Mouse (Mus musculus) limb, embryonic 12.5 days (tissue): ENCODE data around the gene Sh3pxd2a. TPM values are rescaled to one million over a fixed set of nuclear protein-coding genes. Genes with fewer than 3 reads are reported as not detected.

Experiments
- ATAC-seq: fragments of 200-750 bp; cut with Nextera tagmentation; 2 replicates; pipeline ENCODE4 v1.8.0; 2017; ENCODE audit warnings: low read depth, moderate TSS enrichment; ENCODE audit not compliant: insufficient number of reproducible peaks, insufficient read depth, low FRiP score, low TSS enrichment
- H3K27ac ChIP-seq: fragments of 300-500 bp; sonication (generic); 2 replicates; pipeline ENCODE4 v1.5.1; 2016; ENCODE audit warnings: mild to moderate bottlenecking, moderate library complexity
- H3K27me3 ChIP-seq: fragments of 300-500 bp; sonication (generic); 2 replicates; pipeline ENCODE4 v1.6.1; 2016; ENCODE audit warnings: mild to moderate bottlenecking, moderate library complexity
- H3K36me3 ChIP-seq: fragments of 300-500 bp; sonication (generic); 2 replicates; pipeline ENCODE4 v1.6.1; 2016; ENCODE audit warnings: mild to moderate bottlenecking, moderate library complexity
- H3K4me1 ChIP-seq: fragments of 300-500 bp; sonication (generic); replicated peaks from 2 replicates; pipeline ENCODE4 v1.6.1; 2016
- H3K4me2 ChIP-seq: fragments of 300-500 bp; sonication (generic); 2 replicates; pipeline ENCODE4 v1.6.1; 2016; ENCODE audit warnings: mild to moderate bottlenecking, moderate library complexity
- H3K4me3 ChIP-seq: fragments of 300-500 bp; sonication (generic); replicated peaks from 2 replicates; pipeline ENCODE4 v1.5.1; 2016; ENCODE audit warnings: mild to moderate bottlenecking
- H3K9ac ChIP-seq: fragments of 300-500 bp; sonication (generic); replicated peaks from 2 replicates; pipeline ENCODE4 v1.6.1; 2016; ENCODE audit warnings: mild to moderate bottlenecking, moderate library complexity
- H3K9me3 ChIP-seq: fragments of 300-500 bp; sonication (generic); 2 replicates; pipeline ENCODE4 v1.6.1; 2016; ENCODE audit warnings: mild to moderate bottlenecking, moderate library complexity
- WGBS: fragments of 180-500 bp; shearing (Covaris S2); methylation state at CpG from one replicate; pipeline ENCODE4 v1.1.7; 2016; 5-methylcytosine and 5-hydroxymethylcytosine counted together
- polyA plus RNA-seq: library from polyadenylated mRNA; unstranded; fragments of >200 nt; fragmentation: Nextera tagmentation; extraction: Ambion mirVana; gene quantifications from 2 replicates; pipeline ENCODE4 v1.2.1, GENCODE M21; 2016

Sh3pxd2a gene
- polyA plus RNA-seq, 1 experiment from 2014 or later, result 7.7 TPM

DNA sequence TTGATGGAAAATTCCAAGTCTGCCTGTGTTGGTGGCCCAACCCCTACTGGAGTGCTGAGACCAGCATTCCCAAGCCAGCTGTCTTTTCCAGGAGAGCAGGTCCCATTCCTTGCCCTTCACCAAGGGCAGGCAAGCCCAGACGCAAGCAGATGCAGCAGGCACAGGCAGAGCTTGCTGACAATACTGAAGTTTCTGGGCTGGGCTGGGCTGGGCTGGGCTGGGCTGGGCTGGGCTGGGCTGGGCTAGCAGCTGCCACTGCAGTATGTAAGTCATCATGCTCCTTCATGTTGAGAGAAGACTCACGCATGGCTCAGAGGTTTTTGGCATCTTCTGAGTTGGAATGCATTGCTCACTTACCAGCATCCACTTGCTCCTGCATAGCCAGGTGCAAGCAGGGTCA, 27.7 kb upstream of the Sh3pxd2a start:
- no peak overlapping the region for H3K4me3 ChIP-seq
- peaks cover 3% of the 10 kb centered on the region; the same call in 1 of the 2 replicates for H3K9me3 ChIP-seq
- H3K36me3 ChIP-seq, result no peaks in the 10 kb centered on the region
- ATAC-seq, result no peak
- H3K4me2 ChIP-seq, result no peak overlapping the region
- no peak overlapping the region for H3K9ac ChIP-seq
- peaks cover 6% of the 10 kb centered on the region; the same call in 1 of the 2 replicates for H3K4me1 ChIP-seq
- WGBS, result 75% methylated on average over 2 of the region's 2 CpGs
- H3K27ac ChIP-seq, result no peak overlapping the region
- no peaks in the 10 kb centered on the region for H3K27me3 ChIP-seq

DNA sequence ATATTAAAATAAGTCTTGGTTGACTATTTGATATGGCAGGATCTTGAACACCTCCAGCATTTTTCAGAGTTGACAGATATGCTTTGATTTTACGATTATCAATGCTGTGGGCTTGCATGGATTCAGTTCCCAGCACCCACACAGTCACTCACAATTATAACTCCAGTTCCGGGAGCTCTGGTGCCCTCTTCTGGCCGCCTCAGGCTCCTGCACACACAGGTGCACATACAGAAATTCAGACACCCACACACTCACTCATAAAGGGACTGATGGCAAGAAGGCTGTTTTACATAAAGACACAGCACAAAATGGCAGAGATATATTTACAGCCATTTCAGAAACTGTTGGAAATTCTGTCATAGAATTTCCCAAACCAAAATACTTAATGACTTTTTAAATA, 25.0 kb upstream of the Sh3pxd2a start:
- no peak for ATAC-seq
- 0 out of 2 replicates have a peak, but pooled peaks cover 2% of the 10 kb centered on the region for H3K27me3 ChIP-seq
- peaks cover 11% of the 10 kb centered on the region for H3K4me1 ChIP-seq
- H3K4me3 ChIP-seq, result no peak overlapping the region
- WGBS, result 88% methylated on average over 3 of the region's 3 CpGs
- H3K27ac ChIP-seq, result no peak overlapping the region
- peaks cover 3% of the 10 kb centered on the region; the same call in 1 of the 2 replicates for H3K9me3 ChIP-seq
- H3K36me3 ChIP-seq, result no peaks in the 10 kb centered on the region
- no peak overlapping the region for H3K4me2 ChIP-seq
- H3K9ac ChIP-seq, result no peak overlapping the region

DNA sequence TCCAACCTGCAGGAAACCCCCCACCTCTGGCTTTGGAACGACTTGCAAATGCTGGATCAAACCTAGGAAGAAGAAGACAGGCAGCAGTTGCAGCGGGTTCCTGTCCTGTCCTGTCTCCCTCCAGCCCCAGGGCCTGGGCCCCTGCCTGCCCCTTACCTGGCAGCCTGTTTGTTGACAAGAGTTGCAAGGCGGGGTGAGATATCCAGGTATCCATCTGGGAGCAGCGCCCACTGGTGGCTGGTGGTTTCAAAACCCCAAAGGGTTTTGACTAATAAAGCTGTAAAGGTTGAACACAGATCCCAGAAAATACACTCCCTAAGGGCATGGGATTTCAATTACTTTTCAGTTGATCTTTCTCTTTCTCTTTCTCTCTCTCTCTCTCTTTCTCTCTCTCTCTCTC, 24.0 kb upstream of the Sh3pxd2a start:
- ATAC-seq, result no peak
- Histone ChIP-seq H3K9ac (no peak overlapping the region), H3K4me2 (no peak overlapping the region), H3K27me3 (0 out of 2 replicates have a peak, but pooled peaks cover 3% of the 10 kb centered on the region), H3K9me3 (peaks cover 3% of the 10 kb centered on the region; the same call in 1 of the 2 replicates), H3K4me1 (peaks cover 6% of the 10 kb centered on the region), H3K36me3 (no peaks in the 10 kb centered on the region), H3K4me3 (no peak overlapping the region), H3K27ac (no peak overlapping the region)
- WGBS, result 31% methylated on average over 4 of the region's 4 CpGs

DNA sequence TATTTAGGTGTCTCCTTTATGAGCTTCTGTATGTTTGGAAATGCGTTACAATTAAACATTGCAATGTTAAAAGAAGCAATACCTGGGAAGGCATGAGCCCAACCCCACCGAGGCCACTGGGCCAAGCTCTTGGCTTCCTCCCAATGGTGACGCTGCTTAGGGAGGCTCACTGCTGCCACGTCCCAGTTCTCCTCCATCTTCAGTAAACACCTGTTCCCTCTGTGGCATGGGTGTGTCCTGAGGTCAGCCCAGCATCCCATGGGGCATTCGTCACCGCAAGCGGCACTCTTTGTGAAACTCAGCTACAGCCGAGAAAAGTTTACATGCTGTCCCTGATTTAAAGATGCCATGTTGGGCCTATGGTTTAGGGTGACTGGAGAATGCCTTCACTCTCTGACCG, 23.4 kb upstream of the Sh3pxd2a start:
- 82% methylated on average over 9 of the region's 9 CpGs for WGBS
- Histone ChIP-seq H3K9ac (no peak overlapping the region), H3K4me3 (no peak overlapping the region), H3K27me3 (0 out of 2 replicates have a peak, but pooled peaks cover 3% of the 10 kb centered on the region), H3K4me1 (peaks cover 6% of the 10 kb centered on the region), H3K27ac (no peak overlapping the region), H3K4me2 (no peak overlapping the region), H3K9me3 (peaks cover 3% of the 10 kb centered on the region; the same call in 1 of the 2 replicates), H3K36me3 (no peaks in the 10 kb centered on the region)
- no peak for ATAC-seq

DNA sequence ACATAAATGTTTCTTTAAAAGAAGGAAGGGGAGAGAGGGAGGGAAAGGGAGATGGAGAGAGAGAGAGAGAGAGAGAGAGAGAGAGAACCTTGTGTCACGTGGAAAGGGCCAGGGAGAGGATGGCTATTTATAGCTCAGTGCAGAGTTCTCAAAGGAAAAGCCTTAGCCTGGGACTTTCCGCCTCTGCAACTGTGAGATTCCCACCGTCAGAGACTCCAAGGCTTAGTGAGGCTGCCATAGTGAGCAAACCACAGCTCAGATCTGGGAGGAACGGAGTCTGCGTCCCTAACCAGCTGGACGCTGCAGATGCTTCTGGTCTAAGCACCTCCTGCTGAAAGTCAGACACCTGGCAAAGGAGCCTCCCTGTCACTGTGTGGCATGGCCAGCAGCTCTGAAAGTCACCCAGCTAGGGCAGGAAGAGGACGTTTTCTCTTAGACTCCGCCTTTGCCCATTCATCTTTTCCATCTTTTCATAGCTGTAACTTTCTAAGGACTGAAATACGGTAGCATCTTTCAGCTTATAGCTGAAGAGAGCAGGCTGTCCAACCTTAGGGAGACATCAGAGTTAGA, 21.9 kb upstream of the Sh3pxd2a start:
- Histone ChIP-seq H3K27me3 (0 out of 2 replicates have a peak, but pooled peaks cover 3% of the 10 kb centered on the region), H3K4me3 (no peak overlapping the region), H3K9ac (peak overlapping the region; percentile 37), H3K4me1 (peaks cover 6% of the 10 kb centered on the region), H3K9me3 (peaks cover 9% of the 10 kb centered on the region; the same call in 1 of the 2 replicates), H3K4me2 (no peak overlapping the region), H3K27ac (no peak overlapping the region; the same call in 1 of the 2 replicates), H3K36me3 (no peaks in the 10 kb centered on the region)
- ATAC-seq, result no peak
- 37% methylated on average over 9 of the region's 9 CpGs for WGBS

GRCm38 (mm10) chr19:47484110-47484509, 19.9 kb upstream of the Sh3pxd2a start:
- Histone ChIP-seq H3K9me3 (peaks cover 6% of the 10 kb centered on the region; the same call in 1 of the 2 replicates), H3K27me3 (0 out of 2 replicates have a peak, but pooled peaks cover 3% of the 10 kb centered on the region), H3K4me3 (no peak overlapping the region), H3K36me3 (no peaks in the 10 kb centered on the region), H3K9ac (no peak overlapping the region), H3K4me1 (peaks cover 6% of the 10 kb centered on the region), H3K27ac (no peak overlapping the region), H3K4me2 (no peak overlapping the region)
- 81% methylated on average over 3 of the region's 3 CpGs for WGBS
- no peak for ATAC-seq

GRCm38 (mm10) chr19:47483346-47483745, 19.1 kb upstream of the Sh3pxd2a start:
- WGBS, result 60% methylated on average over 3 of the region's 3 CpGs
- Histone ChIP-seq H3K4me3 (no peak overlapping the region), H3K4me1 (peaks cover 6% of the 10 kb centered on the region), H3K36me3 (no peaks in the 10 kb centered on the region), H3K27me3 (0 out of 2 replicates have a peak, but pooled peaks cover 3% of the 10 kb centered on the region), H3K4me2 (no peak overlapping the region), H3K9ac (no peak overlapping the region), H3K27ac (no peak overlapping the region), H3K9me3 (0 out of 2 replicates have a peak, but pooled peaks cover 6% of the 10 kb centered on the region)
- no peak for ATAC-seq

GRCm38 (mm10) chr19:47473453-47473852, 9.3 kb upstream of the Sh3pxd2a start:
- no peak overlapping the region for H3K27ac ChIP-seq
- ATAC-seq, result no peak
- peaks cover 7% of the 10 kb centered on the region for H3K4me1 ChIP-seq
- no peak overlapping the region for H3K4me2 ChIP-seq
- no peaks in the 10 kb centered on the region for H3K27me3 ChIP-seq
- 82% methylated on average over 3 of the region's 3 CpGs for WGBS
- H3K36me3 ChIP-seq, result no peaks in the 10 kb centered on the region
- no peak overlapping the region for H3K9ac ChIP-seq
- H3K9me3 ChIP-seq, result no peaks in the 10 kb centered on the region
- no peak overlapping the region for H3K4me3 ChIP-seq

- H3K4me3 ChIP-seq, result no peak overlapping the region
- no peak overlapping the region for H3K9ac ChIP-seq
- WGBS, result 33% methylated on average over 15 of the region's 15 CpGs
- H3K4me1 ChIP-seq, result peaks cover 7% of the 10 kb centered on the region
- H3K4me2 ChIP-seq, result no peak overlapping the region
- ATAC-seq, result 0 out of 2 replicates have a peak, but pooled peaks have one; percentile 31
- no peaks in the 10 kb centered on the region for H3K36me3 ChIP-seq
- H3K27me3 ChIP-seq, result no peaks in the 10 kb centered on the region
- H3K9me3 ChIP-seq, result no peaks in the 10 kb centered on the region
- no peak overlapping the region for H3K27ac ChIP-seq
Measured at GRCm38 (mm10) chr19:47472881-47473400, 8.7 kb upstream of the Sh3pxd2a start.

DNA sequence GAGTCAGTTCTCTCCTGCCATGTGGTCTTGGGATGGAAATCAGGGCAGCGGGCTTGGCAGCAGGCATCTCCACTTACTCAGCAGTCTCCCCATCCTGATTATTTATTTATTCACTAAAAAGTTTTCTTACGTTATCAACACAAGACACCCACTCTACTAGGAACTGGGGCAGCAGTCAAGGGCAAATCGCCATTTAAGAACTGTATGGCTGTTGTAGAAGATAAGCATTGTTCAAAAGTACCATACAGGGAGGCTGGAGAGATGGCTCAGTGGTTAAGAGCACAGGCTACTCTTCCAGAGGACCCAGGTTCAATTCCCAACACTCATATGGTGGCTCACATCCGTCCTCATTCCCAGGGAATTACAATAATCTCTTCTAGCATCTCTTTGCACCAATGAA, 7.6 kb upstream of the Sh3pxd2a start:
- WGBS, result 85% methylated on average over 4 of the region's 4 CpGs

GRCm38 (mm10) chr19:47468750-47469149, 4.5 kb upstream of the Sh3pxd2a start:
- H3K4me1 ChIP-seq, result peaks cover 15% of the 10 kb centered on the region
- no peaks in the 10 kb centered on the region for H3K36me3 ChIP-seq
- H3K4me2 ChIP-seq, result no peak overlapping the region
- no peaks in the 10 kb centered on the region for H3K27me3 ChIP-seq
- 58% methylated on average over 3 of the region's 3 CpGs for WGBS
- H3K9ac ChIP-seq, result no peak overlapping the region
- no peaks in the 10 kb centered on the region for H3K9me3 ChIP-seq
- no peak overlapping the region for H3K27ac ChIP-seq
- no peak overlapping the region for H3K4me3 ChIP-seq
- no peak for ATAC-seq

More for the DNA sequence above, 7.6 kb upstream of the Sh3pxd2a start:
- ATAC-seq, result no peak
- H3K27ac ChIP-seq, result no peak overlapping the region
- peaks cover 7% of the 10 kb centered on the region for H3K4me1 ChIP-seq
- H3K4me2 ChIP-seq, result no peak overlapping the region
- no peak overlapping the region for H3K4me3 ChIP-seq
- H3K9me3 ChIP-seq, result no peaks in the 10 kb centered on the region
- H3K9ac ChIP-seq, result no peak overlapping the region
- no peaks in the 10 kb centered on the region for H3K27me3 ChIP-seq
- no peaks in the 10 kb centered on the region for H3K36me3 ChIP-seq
